Mouse (Mus musculus) left cerebral cortex, adult 2 months (tissue): ENCODE measurements around the gene Vta1. TPM values are rescaled to one million over a fixed set of nuclear protein-coding genes. Genes with fewer than 3 reads are reported as not detected.
A peak's percentile ranks its signal among the peaks of the same experiment; 100 is the strongest.

ENCODE experiments used
- DNase-seq, 2 experiments: peaks; one replicate each; pipeline ENCODE4 v3.0.0; 2021 to 2022; ENCODE audit warnings: low spot score in 2 of 2, mixed read lengths in 1 of 2; ENCODE audit errors: extremely low spot score in 1 of 2
- H3K27ac ChIP-seq: fragments of 200-600 bp; 2 replicates; pipeline ENCODE4 v1.8.1; 2022
- H3K4me3 ChIP-seq: fragments of 200-600 bp; 2 replicates; pipeline ENCODE4 v1.8.1; 2022
- CTCF ChIP-seq: fragments of 200-600 bp; IDR thresholded peaks from 2 replicates; pipeline ENCODE4 v1.8.1; 2022; ENCODE audit warnings: antibody characterized with exemption, mild to moderate bottlenecking, moderate library complexity
- intact Hi-C: fragments of 180-260 bp; cut with DNase I; formaldehyde crosslinking; loops from one replicate; pipeline ENCODE4 v1.15.1; 2025
- long read RNA-seq, 2 experiments: library from polyadenylated mRNA; stranded (forward); transcript quantifications; one replicate each; pipeline ENCODE4 v2.0.0; 2021; ENCODE audit warnings: borderline mapping rate in 2 of 2
- total RNA-seq, 2 experiments: library from RNA; stranded (reverse); gene quantifications; 2 replicates each; pipeline ENCODE4 v1.2.3; 2021

Vta1 gene
- total RNA-seq: 10 to 100 TPM; 61.1 to 65.7 TPM
- long read RNA-seq, experiment 1, transcript Vta1-205 (8 exons, 1,974 nt): major isoform, 48 of 54 reads
- long read RNA-seq, experiment 1, partial matches to known transcripts: 3 of 54 reads
- long read RNA-seq, experiment 1, other reads (novel, unspliced or antisense): 2 of 54 reads
- long read RNA-seq, experiment 2, transcript Vta1-205 (8 exons, 1,974 nt): major isoform, 36 of 39 reads
- long read RNA-seq, experiment 2, partial matches to known transcripts: 1 of 39 reads
- long read RNA-seq, experiment 2, other reads (novel, unspliced or antisense): 1 of 39 reads

- Histone ChIP-seq H3K4me3 (peak within 1 kb of the TSS; percentile 87), H3K27ac (peak within 1 kb of the TSS; percentile 89)
- peak; percentile 99 for DNase-seq
- intact Hi-C loops: loop anchor here (1.0 to 2.0 kb wide), 2 partner anchors 253 to 301 kb away; no protein-coding TSS in a partner anchor
- peak; percentile 90 for TF ChIP-seq CTCF
Measured at GRCm38 (mm10) chr10:14705072-14706066, at the start of gene Vta1, which contains the start of gene Nmbr. Gene Vta1, minus strand, starts transcription at chr10:14705560. Gene Nmbr, plus strand, starts transcription at chr10:14705591.

GRCm38 (mm10) chr10:14734285-14734684 is 28.9 kb upstream of the Vta1 start:
- peak; percentile 11 to 17 for DNase-seq
- Histone ChIP-seq H3K27ac (no peak overlapping the region), H3K4me3 (no peak overlapping the region)
- peak; percentile 75 for TF ChIP-seq CTCF
- intact Hi-C loops: loop anchor here (2.0 to 5.0 kb wide), 2 partner anchors 439 to 488 kb away; no protein-coding TSS in a partner anchor

- no peak overlapping the region for H3K27ac ChIP-seq
- intact Hi-C loops: no loop called here
- DNase-seq: peak; percentile 12 to 13
- no peak for TF ChIP-seq CTCF
- H3K4me3 ChIP-seq: no peak overlapping the region
Measured at GRCm38 (mm10) chr10:14725671-14726070, 20.3 kb upstream of the Vta1 start.

GRCm38 (mm10) chr10:14718114-14718513 is 12.8 kb upstream of the Vta1 start, which contains the start of gene Gje1:
Gene Gje1, minus strand, starts transcription at chr10:14718214.
- intact Hi-C loops: no loop called here
- no peak for DNase-seq
- Histone ChIP-seq H3K27ac (no peak within 1 kb of the TSS), H3K4me3 (no peak within 1 kb of the TSS)
- no peak for TF ChIP-seq CTCF

- DNase-seq: no peak
- peak overlapping the region; percentile 87 for H3K4me3 ChIP-seq
- intact Hi-C loops: loop anchor here (2.0 kb wide), 1 partner anchor 299 kb away; no protein-coding TSS in a partner anchor
- no peak overlapping the region for H3K27ac ChIP-seq
- no peak for TF ChIP-seq CTCF
Measured at GRCm38 (mm10) chr10:14703830-14704420, 1.4 kb downstream of the Vta1 start.

- no peak for DNase-seq
- Histone ChIP-seq H3K4me3 (no peak overlapping the region), H3K27ac (no peak overlapping the region)
- intact Hi-C loops: no loop called here
- TF ChIP-seq CTCF: no peak
Measured at GRCm38 (mm10) chr10:14703239-14703638, 2.1 kb downstream of the Vta1 start.

GRCm38 (mm10) chr10:14690349-14690748 is 15.0 kb downstream of the Vta1 start:
- intact Hi-C loops: no loop called here
- TF ChIP-seq CTCF: no peak
- no peak for DNase-seq

GRCm38 (mm10) chr10:14688785-14689442 is 16.4 kb downstream of the Vta1 start:
- DNase-seq: no peak
- TF ChIP-seq CTCF: no peak
- intact Hi-C loops: no loop called here
- Histone ChIP-seq H3K4me3 (no peak overlapping the region), H3K27ac (no peak overlapping the region)

More at GRCm38 (mm10) chr10:14690349-14690748, 15.0 kb downstream of the Vta1 start:
- Histone ChIP-seq H3K27ac (no peak overlapping the region), H3K4me3 (no peak overlapping the region)

- TF ChIP-seq CTCF: peak; percentile 20
- Histone ChIP-seq H3K27ac (no peak overlapping the region), H3K4me3 (no peak overlapping the region)
- intact Hi-C loops: no loop called here
- DNase-seq: no peak
Measured at GRCm38 (mm10) chr10:14685663-14686062, 19.7 kb downstream of the Vta1 start.

- no peak for TF ChIP-seq CTCF
- intact Hi-C loops: no loop called here
- Histone ChIP-seq H3K4me3 (no peak overlapping the region), H3K27ac (no peak overlapping the region)
- DNase-seq: no peak
Measured at GRCm38 (mm10) chr10:14666147-14666546, 39.2 kb downstream of the Vta1 start.

GRCm38 (mm10) chr10:14660875-14661274 is 44.5 kb downstream of the Vta1 start:
- Histone ChIP-seq H3K4me3 (no peak overlapping the region), H3K27ac (no peak overlapping the region)
- no peak for TF ChIP-seq CTCF
- intact Hi-C loops: no loop called here
- DNase-seq: no peak
